Mouse (Mus musculus): ENCODE data around the gene Bmp6. TPM values are rescaled to one million over a fixed set of nuclear protein-coding genes. Genes with fewer than 3 reads are reported as not detected.
A peak's percentile ranks its signal among the peaks of the same experiment; 100 is the strongest.

Gene Bmp6
- polyA plus RNA-seq, 1 experiment from 2014 or later: 3.1 TPM

DNA sequence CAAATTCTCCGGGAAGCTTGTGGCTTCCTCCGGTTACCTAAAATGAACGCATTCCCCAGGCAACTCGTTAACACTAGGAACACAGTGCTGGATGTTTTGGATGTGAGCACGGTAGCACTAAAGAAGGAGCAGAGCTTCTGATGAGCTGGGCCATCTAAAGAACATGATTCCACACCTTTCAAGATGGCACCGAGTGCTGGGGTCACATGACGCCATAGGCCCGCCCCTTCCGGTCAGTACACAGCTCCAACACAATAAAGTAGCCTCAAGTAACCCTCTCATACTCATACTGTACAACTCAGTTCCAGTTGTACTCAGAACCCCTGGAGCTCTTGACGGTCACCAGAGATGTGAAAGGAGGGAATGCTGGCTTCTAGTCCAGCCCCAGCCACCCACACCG lies 171.7 kb downstream of the Bmp6 start:
- H3K9ac ChIP-seq (ENCODE audit: low read depth, low read length): no peak overlapping the region
- no peaks in the 10 kb centered on the region for H3K27me3 ChIP-seq (ENCODE audit: insufficient read depth, low read length)
- H3K4me2 ChIP-seq (ENCODE audit: low read length): no peak overlapping the region
- no peak for ATAC-seq (replicated peaks; ENCODE audit: low FRiP score, low read depth)
- no peaks in the 10 kb centered on the region for H3K9me3 ChIP-seq (replicated peaks; ENCODE audit: low read length)
- 89% methylated on average over 11 of the region's 11 CpGs for WGBS
- H3K27ac ChIP-seq: no peak overlapping the region
- no peaks in the 10 kb centered on the region for H3K4me1 ChIP-seq (replicated peaks; ENCODE audit: insufficient read depth, low read length)
- DNase-seq (ENCODE audit: low spot score): no peak
- H3K36me3 ChIP-seq (ENCODE audit: insufficient read depth, low read length): peaks cover 61% of the 10 kb centered on the region
- TF ChIP-seq CTCF (IDR thresholded peaks at IDR 0.05; ENCODE audit: low read depth): no peak
- no peak overlapping the region for H3K4me3 ChIP-seq (replicated peaks; ENCODE audit: low read depth, low read length)

DNA sequence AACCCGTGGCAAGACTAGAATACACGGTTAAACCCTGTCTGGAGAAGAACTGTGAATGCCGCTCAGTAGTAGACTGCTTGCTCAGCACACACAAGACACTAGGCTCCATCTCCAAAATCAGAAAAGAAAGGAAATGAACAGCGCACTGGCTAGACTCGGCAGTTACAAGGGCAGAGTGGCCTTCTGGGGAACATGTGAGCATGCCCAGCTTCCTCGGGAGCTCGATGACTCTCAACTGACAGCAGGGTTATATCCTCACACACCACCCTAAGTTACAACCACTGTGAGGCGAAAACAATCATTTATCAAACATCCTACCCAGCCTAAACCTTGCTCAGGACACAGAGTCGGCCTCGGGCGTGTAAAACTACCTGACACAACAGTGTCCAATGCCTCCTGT lies 175.4 kb downstream of the Bmp6 start:
- DNase-seq (ENCODE audit: low spot score) (no peak), ATAC-seq (replicated peaks; ENCODE audit: low FRiP score, low read depth) (no peak)
- H3K4me1 ChIP-seq (replicated peaks; ENCODE audit: insufficient read depth, low read length): peaks cover 4% of the 10 kb centered on the region; the same call in 1 of the 2 replicates
- H3K9ac ChIP-seq (ENCODE audit: low read depth, low read length): no peak overlapping the region
- H3K27me3 ChIP-seq (ENCODE audit: insufficient read depth, low read length): no peaks in the 10 kb centered on the region
- H3K4me2 ChIP-seq (ENCODE audit: low read length): no peak overlapping the region
- no peaks in the 10 kb centered on the region for H3K9me3 ChIP-seq (replicated peaks; ENCODE audit: low read length)
- TF ChIP-seq CTCF (IDR thresholded peaks at IDR 0.05; ENCODE audit: low read depth): no peak
- no peak overlapping the region for H3K27ac ChIP-seq
- WGBS: 86% methylated on average over 11 of the region's 11 CpGs
- peaks cover 49% of the 10 kb centered on the region for H3K36me3 ChIP-seq (ENCODE audit: insufficient read depth, low read length)
- H3K4me3 ChIP-seq (replicated peaks; ENCODE audit: low read depth, low read length): no peak overlapping the region

DNA sequence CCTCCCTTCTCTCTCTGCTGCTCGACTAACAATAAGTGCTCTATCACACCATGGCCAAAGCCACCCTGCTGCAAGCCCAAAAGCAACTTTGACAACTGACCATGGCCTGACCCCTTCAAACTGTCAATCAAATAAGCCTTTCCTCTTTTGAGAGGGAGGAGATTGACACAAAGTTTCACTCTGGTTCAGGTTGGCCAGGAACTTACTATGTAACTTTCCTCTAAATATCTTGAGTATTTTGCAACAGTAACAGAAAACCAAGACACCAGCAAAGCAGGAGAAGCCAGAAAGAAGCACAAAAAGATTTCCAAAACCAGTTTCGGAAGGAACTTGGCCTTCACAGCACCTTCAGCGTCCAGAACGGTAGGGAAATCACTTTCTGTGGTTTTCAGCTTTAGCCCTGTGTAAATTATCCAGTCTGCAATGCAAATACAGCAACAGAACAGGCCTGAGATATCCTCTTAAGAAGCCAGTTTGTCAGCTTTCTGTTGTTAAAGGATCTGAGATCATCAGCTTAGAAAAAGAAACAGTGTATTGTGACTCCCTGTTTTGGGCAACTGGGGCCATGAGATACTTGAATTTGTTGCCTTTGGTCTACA lies 177.2 kb downstream of the Bmp6 start:
- Histone ChIP-seq H3K27ac (no peak overlapping the region), H3K27me3 (ENCODE audit: insufficient read depth, low read length) (no peaks in the 10 kb centered on the region), H3K4me1 (replicated peaks; ENCODE audit: insufficient read depth, low read length) (peaks cover 13% of the 10 kb centered on the region), H3K4me3 (replicated peaks; ENCODE audit: low read depth, low read length) (no peak overlapping the region), H3K36me3 (ENCODE audit: insufficient read depth, low read length) (peaks cover 35% of the 10 kb centered on the region), H3K4me2 (ENCODE audit: low read length) (no peak overlapping the region), H3K9me3 (replicated peaks; ENCODE audit: low read length) (no peaks in the 10 kb centered on the region), H3K9ac (ENCODE audit: low read depth, low read length) (no peak overlapping the region)
- ATAC-seq (replicated peaks; ENCODE audit: low FRiP score, low read depth) (no peak), DNase-seq (ENCODE audit: low spot score) (no peak)
- TF ChIP-seq CTCF (IDR thresholded peaks at IDR 0.05; ENCODE audit: low read depth): no peak
- 77% methylated on average over 4 of the region's 4 CpGs for WGBS

DNA sequence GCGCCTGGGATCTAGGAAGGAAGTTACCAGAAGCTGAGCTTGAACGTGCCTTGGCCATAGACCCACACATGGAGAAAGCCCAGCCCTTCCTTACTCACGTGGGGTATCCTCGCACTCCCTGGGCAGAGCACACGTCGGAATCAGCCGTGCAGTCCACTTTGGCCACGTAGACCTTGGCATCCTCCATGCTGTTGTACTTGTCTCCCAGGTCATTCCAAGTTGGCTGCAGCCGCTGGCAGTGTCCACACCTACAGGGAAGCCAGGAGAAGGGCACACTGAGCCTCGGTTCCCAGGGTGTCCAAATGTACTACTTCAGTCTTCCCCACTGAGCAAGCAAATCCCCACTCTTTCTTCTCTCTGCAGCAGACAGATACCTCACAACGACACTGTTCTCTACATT lies 178.3 kb downstream of the Bmp6 start:
- Histone ChIP-seq H3K27me3 (ENCODE audit: insufficient read depth, low read length) (no peaks in the 10 kb centered on the region), H3K36me3 (ENCODE audit: insufficient read depth, low read length) (peaks cover 26% of the 10 kb centered on the region), H3K4me1 (replicated peaks; ENCODE audit: insufficient read depth, low read length) (peaks cover 13% of the 10 kb centered on the region), H3K4me2 (ENCODE audit: low read length) (no peak overlapping the region), H3K9me3 (replicated peaks; ENCODE audit: low read length) (no peaks in the 10 kb centered on the region), H3K4me3 (replicated peaks; ENCODE audit: low read depth, low read length) (no peak overlapping the region), H3K9ac (ENCODE audit: low read depth, low read length) (no peak overlapping the region), H3K27ac (no peak overlapping the region)
- no peak for ATAC-seq (replicated peaks; ENCODE audit: low FRiP score, low read depth)
- DNase-seq (ENCODE audit: low spot score): no peak
- WGBS: 92% methylated on average over 11 of the region's 11 CpGs
- no peak for TF ChIP-seq CTCF (IDR thresholded peaks at IDR 0.05; ENCODE audit: low read depth)

DNA sequence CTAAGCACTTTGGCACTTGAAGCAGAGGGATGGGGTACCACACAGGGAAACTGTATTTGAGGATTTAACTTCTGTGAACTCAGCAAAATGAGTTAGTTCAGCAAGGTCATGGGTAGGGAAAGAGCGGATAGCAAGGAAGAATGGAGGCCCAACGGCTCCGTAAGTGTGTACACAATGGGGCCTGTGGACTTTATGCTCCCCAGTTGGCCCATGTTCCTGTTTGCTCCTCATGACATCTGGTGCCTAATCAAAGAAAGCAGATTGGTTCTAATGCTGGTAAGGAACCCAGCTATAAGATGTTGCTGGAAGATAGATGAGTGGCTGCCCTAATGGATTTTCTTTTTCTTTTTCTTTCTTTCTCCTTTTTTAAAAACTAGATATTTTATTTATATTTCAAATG lies 180.4 kb downstream of the Bmp6 start:
- Histone ChIP-seq H3K4me2 (ENCODE audit: low read length) (no peak overlapping the region), H3K4me3 (replicated peaks; ENCODE audit: low read depth, low read length) (no peak overlapping the region), H3K4me1 (replicated peaks; ENCODE audit: insufficient read depth, low read length) (peaks cover 20% of the 10 kb centered on the region), H3K36me3 (ENCODE audit: insufficient read depth, low read length) (peaks cover 12% of the 10 kb centered on the region), H3K9ac (ENCODE audit: low read depth, low read length) (no peak overlapping the region), H3K9me3 (replicated peaks; ENCODE audit: low read length) (no peaks in the 10 kb centered on the region), H3K27me3 (ENCODE audit: insufficient read depth, low read length) (no peaks in the 10 kb centered on the region), H3K27ac (no peak overlapping the region)
- TF ChIP-seq CTCF (IDR thresholded peaks at IDR 0.05; ENCODE audit: low read depth): no peak
- no peak for DNase-seq (ENCODE audit: low spot score)
- ATAC-seq (replicated peaks; ENCODE audit: low FRiP score, low read depth): no peak
- 86% methylated on average over 3 of the region's 3 CpGs for WGBS

DNA sequence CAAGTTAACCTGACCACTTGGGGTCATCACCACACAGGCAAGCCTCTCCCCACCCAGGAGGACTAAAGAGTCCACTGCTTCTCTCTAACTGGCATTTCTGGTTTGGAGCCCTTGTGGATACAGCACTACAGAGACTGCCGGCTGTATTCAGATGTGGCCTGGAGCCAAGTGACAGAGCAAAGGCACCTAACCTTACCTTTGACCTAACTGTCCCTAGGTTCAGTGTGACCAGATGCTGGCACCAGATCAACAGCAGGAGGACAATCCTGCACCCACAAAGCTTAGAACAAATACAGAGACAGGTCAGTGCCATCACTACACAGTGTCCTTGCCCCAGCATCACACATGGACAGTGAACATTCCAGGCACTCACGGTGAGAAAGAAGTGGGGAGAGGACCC lies 181.2 kb downstream of the Bmp6 start:
- Histone ChIP-seq H3K4me3 (replicated peaks; ENCODE audit: low read depth, low read length) (no peak overlapping the region), H3K36me3 (ENCODE audit: insufficient read depth, low read length) (peaks cover 11% of the 10 kb centered on the region), H3K27ac (no peak overlapping the region), H3K4me1 (replicated peaks; ENCODE audit: insufficient read depth, low read length) (peaks cover 20% of the 10 kb centered on the region), H3K9ac (ENCODE audit: low read depth, low read length) (no peak overlapping the region), H3K27me3 (ENCODE audit: insufficient read depth, low read length) (no peaks in the 10 kb centered on the region), H3K9me3 (replicated peaks; ENCODE audit: low read length) (no peaks in the 10 kb centered on the region), H3K4me2 (ENCODE audit: low read length) (peak overlapping the region; percentile 90)
- no peak for DNase-seq (ENCODE audit: low spot score)
- WGBS: 55% methylated on average over 2 of the region's 2 CpGs
- no peak for ATAC-seq (replicated peaks; ENCODE audit: low FRiP score, low read depth)
- TF ChIP-seq CTCF (IDR thresholded peaks at IDR 0.05; ENCODE audit: low read depth): no peak
